Mouse (Mus musculus) forebrain, embryonic 12.5 days (tissue): ENCODE data around the gene Thy1. TPM values are rescaled to one million over a fixed set of nuclear protein-coding genes. Genes with fewer than 3 reads are reported as not detected.

Experiments
- ATAC-seq: fragments of 200-750 bp; cut with Nextera tagmentation; 2 replicates; pipeline ENCODE4 v1.8.0; 2017; ENCODE audit warnings: moderate TSS enrichment; ENCODE audit not compliant: low FRiP score
- H3K27ac ChIP-seq: fragments of 300-500 bp; sonication (generic); 2 replicates; pipeline ENCODE4 v1.5.1; 2016; ENCODE audit warnings: mild to moderate bottlenecking
- H3K27me3 ChIP-seq: fragments of 300-500 bp; sonication (generic); 2 replicates; pipeline ENCODE4 v1.6.1; 2016; ENCODE audit warnings: mild to moderate bottlenecking
- H3K36me3 ChIP-seq: fragments of 300-500 bp; sonication (generic); replicated peaks from 2 replicates; pipeline ENCODE4 v1.6.1; 2016; ENCODE audit warnings: mild to moderate bottlenecking
- H3K4me1 ChIP-seq: fragments of 300-500 bp; sonication (generic); 2 replicates; pipeline ENCODE4 v1.6.1; 2016
- H3K4me2 ChIP-seq: fragments of 300-500 bp; sonication (generic); 2 replicates; pipeline ENCODE4 v1.6.1; 2016; ENCODE audit warnings: mild to moderate bottlenecking, moderate library complexity
- H3K4me3 ChIP-seq: fragments of 300-500 bp; sonication (generic); replicated peaks from 2 replicates; pipeline ENCODE4 v1.5.1; 2016; ENCODE audit warnings: mild to moderate bottlenecking
- H3K9ac ChIP-seq: fragments of 300-500 bp; sonication (generic); 2 replicates; pipeline ENCODE4 v1.6.1; 2016; ENCODE audit warnings: mild to moderate bottlenecking
- H3K9me3 ChIP-seq: fragments of 300-500 bp; sonication (generic); 2 replicates; pipeline ENCODE4 v1.6.1; 2016
- WGBS: fragments of 180-500 bp; shearing (Covaris S2); methylation state at CpG from one replicate; pipeline ENCODE4 v1.1.7; 2016; 5-methylcytosine and 5-hydroxymethylcytosine counted together
- polyA plus RNA-seq: library from polyadenylated mRNA; unstranded; fragments of >200 nt; fragmentation: Nextera tagmentation; extraction: Ambion mirVana; gene quantifications from 2 replicates; pipeline ENCODE4 v1.2.1, GENCODE M21; 2016

Gene Thy1
- polyA plus RNA-seq, 1 experiment from 2014 or later, result not detected

- peak overlapping the region; percentile 80 for H3K27ac ChIP-seq
- H3K4me2 ChIP-seq, result peak overlapping the region; percentile 33
- peak overlapping the region; percentile 40; the same call in 1 of the 2 replicates for H3K9ac ChIP-seq
- no peak overlapping the region for H3K4me3 ChIP-seq
- no peaks in the 10 kb centered on the region for H3K36me3 ChIP-seq
- peaks cover 16% of the 10 kb centered on the region for H3K27me3 ChIP-seq
- peaks cover 57% of the 10 kb centered on the region for H3K4me1 ChIP-seq
- 15% methylated on average over 11 of the region's 11 CpGs for WGBS
- H3K9me3 ChIP-seq, result no peaks in the 10 kb centered on the region
- ATAC-seq, result peak; percentile 84
These were observed 28.9 kb downstream of the Thy1 start for GRCm38 (mm10) chr9:44071914-44072598.

- Histone ChIP-seq H3K4me2 (peak overlapping the region; percentile 33), H3K36me3 (no peaks in the 10 kb centered on the region), H3K27ac (peak overlapping the region; percentile 80), H3K9me3 (no peaks in the 10 kb centered on the region), H3K4me1 (peaks cover 53% of the 10 kb centered on the region), H3K9ac (peak overlapping the region; percentile 40; the same call in 1 of the 2 replicates), H3K27me3 (peaks cover 16% of the 10 kb centered on the region), H3K4me3 (no peak overlapping the region)
- WGBS, result 16% methylated on average over 4 of the region's 4 CpGs
- peak; percentile 69 for ATAC-seq
These were observed 29.4 kb downstream of the Thy1 start for GRCm38 (mm10) chr9:44072599-44072915.

DNA sequence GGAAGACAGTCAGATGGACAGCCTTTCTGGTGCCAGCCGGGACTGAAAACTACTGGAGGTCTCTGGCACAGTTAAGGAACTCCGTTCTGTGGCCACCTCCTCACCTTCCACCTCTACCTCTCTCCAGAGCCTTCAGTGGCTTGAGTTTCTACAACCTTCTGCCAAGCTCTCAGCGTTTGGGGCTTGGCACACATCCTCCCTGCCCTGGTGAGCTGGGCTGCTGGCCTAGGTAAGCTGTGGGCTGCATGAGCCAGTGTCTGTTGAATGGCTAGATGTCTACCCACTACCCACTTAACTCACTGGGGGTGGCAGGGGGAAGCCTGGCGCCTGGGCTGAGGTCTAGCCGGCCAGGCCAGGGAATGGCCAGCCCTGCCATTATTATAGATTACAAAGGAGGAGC is 29.9 kb downstream of the Thy1 start:
- WGBS, result 50% methylated on average over 5 of the region's 5 CpGs
- H3K4me1 ChIP-seq, result peaks cover 49% of the 10 kb centered on the region

DNA sequence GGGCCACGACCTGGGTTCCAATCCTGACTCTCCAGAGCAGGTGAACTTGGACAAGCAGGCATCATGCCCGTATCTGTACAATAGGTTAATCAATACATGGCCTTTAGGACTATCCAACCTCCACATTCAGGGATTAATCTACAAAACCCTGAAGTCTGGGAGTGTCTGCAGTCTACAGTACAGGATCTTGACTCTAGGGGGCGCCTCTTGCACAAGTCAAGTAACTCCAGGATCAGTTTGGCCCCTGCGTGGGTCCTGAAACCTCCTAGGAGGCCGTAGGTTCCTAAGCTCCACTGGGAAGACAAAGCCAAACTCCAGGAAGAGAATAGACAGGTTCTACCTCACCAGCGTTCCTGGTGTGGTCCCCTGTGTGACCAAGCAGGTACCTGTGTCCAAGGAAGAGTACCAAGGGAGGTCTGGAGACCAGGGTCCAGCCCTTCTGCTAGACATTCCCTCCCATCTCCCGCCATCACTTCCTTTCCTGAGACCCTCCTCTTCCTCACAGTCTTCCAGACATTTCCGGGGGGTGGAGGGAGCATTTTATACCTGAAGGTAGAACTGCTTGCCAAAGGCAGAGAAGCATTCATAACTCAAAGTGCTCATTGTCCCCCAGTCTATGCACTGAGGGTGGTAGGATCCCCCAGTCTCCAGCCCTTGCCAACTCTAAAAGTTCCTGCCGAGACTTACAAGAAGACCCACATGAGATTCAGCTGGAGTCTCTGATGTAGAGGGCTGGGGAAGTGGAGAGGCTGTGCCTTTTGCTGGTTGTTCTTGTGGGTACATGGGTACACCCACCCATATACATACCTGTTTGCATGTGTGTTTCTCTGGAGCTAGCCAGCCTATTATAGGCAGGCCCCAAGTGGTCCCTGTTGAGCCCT is 31.5 kb downstream of the Thy1 start:
- Histone ChIP-seq H3K4me1 (peaks cover 62% of the 10 kb centered on the region), H3K27me3 (peaks cover 17% of the 10 kb centered on the region), H3K27ac (no peak overlapping the region), H3K36me3 (no peaks in the 10 kb centered on the region), H3K4me3 (no peak overlapping the region), H3K9ac (no peak overlapping the region), H3K9me3 (no peaks in the 10 kb centered on the region), H3K4me2 (no peak overlapping the region)
- 61% methylated on average over 9 of the region's 9 CpGs for WGBS
- ATAC-seq, result no peak

More for the DNA sequence above, 29.9 kb downstream of the Thy1 start:
- ATAC-seq, result no peak
- no peak overlapping the region for H3K4me3 ChIP-seq
- H3K9me3 ChIP-seq, result no peaks in the 10 kb centered on the region
- H3K27me3 ChIP-seq, result peaks cover 16% of the 10 kb centered on the region
- H3K9ac ChIP-seq, result no peak overlapping the region
- peak overlapping the region; percentile 63 for H3K27ac ChIP-seq
- H3K36me3 ChIP-seq, result no peaks in the 10 kb centered on the region
- peak overlapping the region; percentile 33; the same call in 1 of the 2 replicates for H3K4me2 ChIP-seq

DNA sequence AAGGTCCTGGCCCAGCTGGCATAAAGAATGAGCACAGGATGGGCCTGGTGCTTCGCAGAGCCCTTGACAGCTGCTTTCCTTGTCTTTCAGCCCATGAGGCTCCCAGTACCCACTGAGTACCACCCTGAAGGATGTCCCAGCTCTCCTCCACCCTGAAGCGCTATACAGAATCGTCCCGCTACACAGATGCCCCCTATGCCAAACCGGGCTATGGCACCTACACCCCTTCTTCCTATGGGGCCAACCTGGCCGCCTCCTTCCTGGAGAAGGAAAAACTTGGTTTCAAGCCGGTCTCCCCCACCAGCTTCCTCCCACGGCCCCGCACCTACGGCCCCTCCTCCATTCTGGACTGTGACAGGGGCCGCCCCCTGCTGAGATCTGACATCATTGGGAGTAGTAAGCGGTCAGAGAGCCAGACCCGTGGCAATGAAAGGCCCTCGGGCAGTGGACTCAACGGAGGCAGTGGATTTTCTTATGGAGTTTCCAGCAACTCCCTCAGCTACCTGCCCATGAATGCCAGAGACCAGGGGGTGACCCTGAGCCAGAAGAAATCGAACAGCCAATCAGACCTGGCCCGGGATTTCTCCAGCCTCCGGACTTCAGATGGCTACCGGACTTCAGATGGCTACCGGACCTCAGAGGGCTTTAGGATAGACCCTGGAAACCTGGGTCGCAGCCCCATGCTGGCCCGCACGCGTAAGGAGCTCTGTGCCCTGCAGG is 32.3 kb downstream of the Thy1 start:
- H3K9ac ChIP-seq, result no peak overlapping the region
- no peak overlapping the region for H3K4me3 ChIP-seq
- WGBS, result 73% methylated on average over 24 of the region's 24 CpGs
- ATAC-seq, result no peak
- H3K4me1 ChIP-seq, result peaks cover 56% of the 10 kb centered on the region
- H3K9me3 ChIP-seq, result no peaks in the 10 kb centered on the region
- no peaks in the 10 kb centered on the region for H3K36me3 ChIP-seq
- H3K27me3 ChIP-seq, result peaks cover 16% of the 10 kb centered on the region
- no peak overlapping the region for H3K27ac ChIP-seq
- no peak overlapping the region for H3K4me2 ChIP-seq

DNA sequence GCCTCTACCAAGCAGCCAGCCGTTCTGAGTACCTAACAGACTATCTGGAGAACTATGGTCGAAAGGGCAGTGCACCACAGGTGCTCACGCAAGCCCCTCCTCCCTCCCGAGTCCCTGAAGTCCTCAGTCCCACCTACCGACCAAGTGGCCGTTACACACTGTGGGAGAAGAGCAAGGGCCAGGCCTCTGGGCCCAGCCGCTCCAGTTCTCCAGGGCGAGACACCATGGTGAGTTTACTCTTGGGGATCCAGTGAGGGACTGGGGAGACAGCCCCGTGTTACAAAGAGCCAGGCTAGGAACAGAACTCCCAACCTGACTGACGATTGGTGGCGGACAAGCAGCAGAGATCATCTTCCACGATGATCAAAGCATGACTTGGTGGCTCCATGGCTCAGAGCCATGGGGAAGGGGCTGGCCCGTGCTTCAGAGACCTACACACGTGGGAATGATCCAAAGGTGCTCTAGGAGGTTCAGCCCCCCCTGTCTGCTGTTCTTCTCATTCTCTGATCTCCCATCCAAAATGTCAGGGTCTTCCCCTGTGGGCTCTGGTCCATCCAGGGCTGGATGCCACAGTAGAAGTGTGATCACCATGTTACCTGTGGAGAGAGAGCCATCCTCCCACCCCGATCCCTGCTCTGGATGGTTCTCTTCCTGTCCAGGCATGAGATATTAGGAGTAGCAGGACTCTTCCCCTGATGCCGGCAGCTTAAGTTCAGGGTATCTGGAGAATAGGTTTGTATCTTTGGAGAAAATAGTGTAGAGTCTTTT is 33.0 kb downstream of the Thy1 start:
- WGBS, result 65% methylated on average over 16 of the region's 16 CpGs
- H3K4me1 ChIP-seq, result peaks cover 53% of the 10 kb centered on the region
- peaks cover 14% of the 10 kb centered on the region for H3K27me3 ChIP-seq
- H3K36me3 ChIP-seq, result no peaks in the 10 kb centered on the region
- H3K9me3 ChIP-seq, result no peaks in the 10 kb centered on the region
- no peak overlapping the region for H3K4me3 ChIP-seq
- no peak overlapping the region for H3K4me2 ChIP-seq
- no peak overlapping the region for H3K9ac ChIP-seq
- no peak overlapping the region for H3K27ac ChIP-seq
- ATAC-seq, result no peak

- no peak overlapping the region for H3K4me2 ChIP-seq
- H3K36me3 ChIP-seq, result no peaks in the 10 kb centered on the region
- H3K9me3 ChIP-seq, result no peaks in the 10 kb centered on the region
- H3K4me3 ChIP-seq, result no peak overlapping the region
- peaks cover 14% of the 10 kb centered on the region for H3K27me3 ChIP-seq
- ATAC-seq, result no peak
- no peak overlapping the region for H3K9ac ChIP-seq
- H3K4me1 ChIP-seq, result peaks cover 52% of the 10 kb centered on the region
- WGBS, result 14% methylated on average over 5 of the region's 5 CpGs
- no peak overlapping the region for H3K27ac ChIP-seq
These were observed 33.6 kb downstream of the Thy1 start for GRCm38 (mm10) chr9:44076764-44077120.

DNA sequence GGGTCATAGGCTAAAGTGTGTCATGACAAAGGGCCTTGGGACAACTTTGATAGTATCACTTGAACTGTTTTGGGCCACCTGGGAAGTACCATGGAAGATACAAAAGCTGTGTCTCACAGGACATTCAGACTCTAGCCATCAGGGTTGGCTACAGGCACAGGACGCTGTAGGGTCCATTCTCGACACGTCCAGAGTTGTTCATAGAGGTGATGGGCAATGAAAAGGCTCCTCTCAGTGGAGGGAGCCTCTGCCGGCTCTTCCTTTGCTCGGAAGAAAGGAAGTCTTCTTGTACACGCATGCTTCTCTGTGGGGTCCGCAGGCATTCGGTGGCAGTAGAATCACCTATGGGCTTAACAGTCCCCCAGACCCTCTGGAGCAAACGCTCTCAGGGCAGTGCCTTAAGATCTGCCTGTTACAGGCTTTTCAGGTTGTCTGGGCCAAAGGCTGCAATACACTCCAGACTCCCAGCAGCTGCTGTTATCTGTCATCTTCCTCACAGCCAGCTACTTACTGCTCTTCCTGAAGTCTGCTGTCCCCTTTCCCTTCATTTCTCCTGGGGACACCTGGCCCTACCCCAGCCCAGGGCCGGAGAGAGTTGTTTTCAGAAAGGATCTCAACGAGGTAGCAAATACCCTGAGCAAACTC is 34.2 kb downstream of the Thy1 start:
- Histone ChIP-seq H3K27ac (no peak overlapping the region), H3K36me3 (no peaks in the 10 kb centered on the region), H3K4me3 (no peak overlapping the region), H3K27me3 (peaks cover 21% of the 10 kb centered on the region), H3K9ac (no peak overlapping the region), H3K4me1 (peaks cover 45% of the 10 kb centered on the region), H3K9me3 (no peaks in the 10 kb centered on the region), H3K4me2 (no peak overlapping the region)
- no peak for ATAC-seq
- 84% methylated on average over 11 of the region's 11 CpGs for WGBS

DNA sequence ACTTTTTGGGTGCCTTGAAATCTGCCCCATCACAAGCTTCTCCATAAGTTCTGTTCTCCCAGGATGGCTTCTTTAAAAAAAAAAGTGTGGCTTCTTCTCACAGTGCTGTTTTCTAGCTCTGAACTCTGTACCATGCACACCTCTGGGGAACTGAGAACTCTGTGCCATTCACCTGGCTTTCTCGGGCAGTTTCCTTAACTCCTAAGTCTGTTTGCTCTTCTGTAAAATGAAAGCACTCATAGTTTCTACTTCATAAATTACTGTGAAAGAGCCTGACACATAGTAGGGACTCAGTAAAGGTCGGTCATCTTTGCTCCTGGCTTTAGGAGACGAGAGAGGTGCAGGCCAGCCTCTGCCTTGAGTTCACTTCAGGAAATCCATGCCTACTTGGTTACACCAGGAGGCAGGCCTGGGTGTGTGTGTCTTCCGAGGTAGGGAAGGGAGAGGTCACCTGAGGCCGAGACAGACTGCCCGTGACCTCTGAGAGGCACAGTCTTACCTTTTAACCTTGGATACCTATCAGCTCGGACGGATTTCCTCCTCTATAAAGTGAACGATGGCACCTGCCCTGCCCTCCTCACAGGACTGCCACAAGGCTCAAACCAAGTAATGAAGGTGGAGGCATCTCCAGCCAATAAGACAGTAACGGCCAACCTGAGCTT is 35.1 kb downstream of the Thy1 start:
- 83% methylated on average over 10 of the region's 10 CpGs for WGBS
- Histone ChIP-seq H3K9me3 (no peaks in the 10 kb centered on the region), H3K36me3 (no peaks in the 10 kb centered on the region), H3K4me3 (no peak overlapping the region), H3K4me1 (peaks cover 37% of the 10 kb centered on the region), H3K4me2 (no peak overlapping the region), H3K27me3 (peaks cover 30% of the 10 kb centered on the region), H3K27ac (peak overlapping the region; percentile 56; the same call in 1 of the 2 replicates), H3K9ac (0 out of 2 replicates have a peak overlapping the region, but pooled peaks have one; percentile 7)
- ATAC-seq, result no peak

DNA sequence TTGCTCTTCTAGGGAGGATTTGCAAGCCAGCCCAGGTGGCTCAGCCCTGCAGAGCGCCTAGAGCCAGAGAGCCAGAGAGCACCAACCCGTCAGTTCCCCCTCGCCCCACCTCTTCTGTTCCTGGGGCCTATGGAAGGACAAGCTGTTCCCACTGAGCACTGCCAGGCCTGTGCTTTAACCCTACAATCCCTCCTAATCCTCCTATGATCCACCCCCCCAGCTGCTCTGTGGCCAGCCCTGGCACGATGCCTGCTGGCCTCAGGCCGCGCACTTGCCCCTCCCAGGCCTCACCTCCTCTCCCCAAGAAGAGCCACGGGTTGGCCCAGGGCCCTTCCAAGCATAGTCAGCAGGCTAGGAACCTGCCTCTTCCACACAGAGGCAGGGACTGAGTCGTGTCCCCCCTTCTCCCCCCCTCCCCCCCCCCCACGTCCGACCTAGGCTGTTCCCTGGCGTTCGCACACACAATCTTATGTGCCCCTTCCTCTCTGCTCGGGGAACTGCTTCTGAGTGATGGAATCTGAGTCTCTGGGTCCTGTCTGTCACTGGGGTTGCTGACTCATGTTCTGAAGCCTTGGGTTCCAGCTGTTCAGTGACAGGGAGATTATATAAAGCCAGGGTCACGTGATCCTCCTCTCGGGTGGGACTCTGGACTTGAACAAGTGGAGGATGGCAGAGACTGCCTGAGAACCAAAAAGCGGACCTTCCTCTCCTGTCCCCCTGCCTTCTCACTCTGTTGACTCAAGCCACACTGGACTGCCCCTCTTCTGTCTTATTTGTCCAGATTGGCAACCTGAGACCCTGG is 36.0 kb downstream of the Thy1 start:
- H3K27me3 ChIP-seq, result peaks cover 38% of the 10 kb centered on the region
- ATAC-seq, result peak; percentile 54; the same call in 1 of the 2 replicates
- H3K4me3 ChIP-seq, result no peak overlapping the region
- H3K4me2 ChIP-seq, result no peak overlapping the region
- peaks cover 41% of the 10 kb centered on the region for H3K4me1 ChIP-seq
- WGBS, result 40% methylated on average over 12 of the region's 16 CpGs
- 0 out of 2 replicates have a peak overlapping the region, but pooled peaks have one; percentile 7 for H3K9ac ChIP-seq
- no peaks in the 10 kb centered on the region for H3K36me3 ChIP-seq
- H3K9me3 ChIP-seq, result no peaks in the 10 kb centered on the region
- peak overlapping the region; percentile 56 for H3K27ac ChIP-seq
